Mouse (Mus musculus) monocyte, adult 2 months (primary cell): ENCODE results near the gene Psmb9.
"Not testable (repeated sequence)": the region's sequence is repeated elsewhere in the genome, so short reads cannot be mapped to it uniquely, and the experiment has no call there.

Experiments
- DNase-seq, 2 experiments: peaks; one replicate each; pipeline ENCODE4 v3.0.0; 2022; ENCODE audit warnings: low spot score in 2 of 2, low read depth in 1 of 2

Gene Psmb9

GRCm38 (mm10) chr17:34186885-34187260, 691 bp downstream of the Psmb9 start:
- no peak for DNase-seq

DNA sequence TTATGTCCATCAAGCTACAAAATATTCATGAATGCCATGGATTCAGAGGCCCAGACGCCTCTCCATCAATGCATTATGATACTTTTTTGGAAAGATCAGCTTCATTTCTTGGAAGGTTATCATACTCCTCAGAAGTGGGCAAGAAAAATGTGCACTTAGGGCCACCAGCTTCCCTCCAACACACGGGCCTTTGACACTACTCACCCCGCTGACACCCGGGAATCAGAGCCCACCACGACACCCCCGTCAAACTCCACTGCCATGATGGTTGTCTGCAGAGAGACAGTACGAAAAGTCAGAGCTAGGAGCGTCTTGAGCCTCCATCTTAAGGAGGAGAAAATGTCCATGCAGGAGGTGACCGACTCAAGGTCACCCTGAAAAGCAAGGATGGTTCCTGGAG, 2.0 kb downstream of the Psmb9 start:
- no peak for DNase-seq

- no peak for DNase-seq
Observed at GRCm38 (mm10) chr17:34183564-34184219, 3.9 kb downstream of the Psmb9 start.

DNA sequence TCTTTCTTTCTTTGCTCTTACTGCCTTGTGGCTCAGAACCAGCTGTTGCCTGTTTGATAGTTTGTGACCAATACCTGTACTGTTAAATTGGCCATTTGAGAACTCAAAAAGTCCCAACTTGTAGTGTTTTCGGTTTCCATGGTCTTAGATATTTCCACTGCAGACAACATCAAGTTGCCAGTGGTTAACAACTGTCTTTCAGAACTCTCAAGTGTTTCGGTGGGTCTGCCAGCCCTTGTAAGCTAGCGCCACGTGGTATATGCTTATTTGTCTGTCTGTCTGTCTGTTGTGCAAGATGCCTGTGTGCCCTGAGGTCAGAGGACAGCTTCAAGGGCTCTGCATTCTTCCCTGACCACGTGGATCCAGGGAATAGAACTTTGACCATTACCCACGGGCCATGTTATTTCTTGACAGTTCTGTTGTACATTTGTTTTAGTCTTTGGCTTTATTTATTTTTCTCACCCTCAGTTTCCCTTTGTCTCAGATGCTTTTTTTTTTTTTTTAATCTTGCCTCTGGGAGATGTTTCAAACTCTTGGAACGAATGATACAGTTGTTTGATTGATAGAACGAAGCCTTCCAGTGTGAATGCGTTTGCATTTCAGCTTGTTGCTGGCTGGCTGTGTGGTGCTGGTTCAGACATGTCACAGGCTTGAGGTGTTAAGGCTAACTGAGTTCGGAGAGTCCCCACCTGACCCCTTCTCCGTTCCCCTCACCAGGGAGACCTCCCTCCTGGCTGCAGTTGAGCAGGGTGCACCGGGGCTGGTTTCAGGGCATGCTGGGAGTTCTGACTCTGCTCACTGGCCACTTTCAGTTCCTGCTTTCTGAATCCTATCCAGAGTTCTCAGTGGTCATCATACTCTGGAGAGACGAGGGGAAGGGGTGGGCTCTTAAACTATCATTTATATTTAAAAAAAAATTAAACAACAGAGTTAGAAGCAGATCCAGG, 7.4 kb downstream of the Psmb9 start:
- no peak for DNase-seq

DNA sequence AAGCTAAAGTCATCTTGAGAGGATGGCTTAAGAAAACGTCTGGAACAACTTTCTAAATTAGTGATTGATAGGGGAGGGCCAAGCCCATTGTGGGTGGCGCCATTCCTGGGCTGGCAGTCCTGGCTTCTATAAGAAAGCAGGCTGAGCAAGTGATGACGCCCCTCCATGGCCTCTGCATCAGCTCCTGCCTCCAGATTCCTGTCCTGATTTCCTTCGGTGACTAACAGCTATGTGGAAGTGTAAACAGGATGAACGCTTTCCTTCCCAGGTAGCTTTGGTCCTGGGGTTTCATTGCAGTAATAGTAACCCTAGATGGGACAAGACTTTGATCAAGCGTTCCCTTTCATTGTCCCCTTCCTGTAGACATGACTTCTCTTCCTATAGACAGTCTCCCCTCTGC, 8.5 kb downstream of the Psmb9 start:
- no peak for DNase-seq

DNA sequence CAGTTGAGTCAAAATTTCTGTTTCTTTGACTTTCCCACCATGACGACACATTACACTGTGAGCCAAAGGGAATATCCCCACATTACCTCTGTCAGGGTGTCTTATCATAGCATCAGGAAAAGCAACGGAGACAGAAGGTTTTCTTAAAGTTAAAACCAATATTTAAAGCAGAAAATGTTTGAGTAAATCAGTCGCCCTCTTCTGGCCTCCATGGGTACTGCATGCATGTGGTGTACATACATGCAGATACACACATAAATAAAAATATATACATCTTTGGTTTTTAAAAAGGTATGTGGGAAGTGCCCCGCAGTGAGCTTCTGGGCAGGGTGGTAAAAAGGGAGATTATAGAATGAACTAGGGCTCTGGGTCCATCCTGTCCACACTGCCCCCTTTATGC, 10.4 kb downstream of the Psmb9 start:
- DNase-seq: no peak

DNA sequence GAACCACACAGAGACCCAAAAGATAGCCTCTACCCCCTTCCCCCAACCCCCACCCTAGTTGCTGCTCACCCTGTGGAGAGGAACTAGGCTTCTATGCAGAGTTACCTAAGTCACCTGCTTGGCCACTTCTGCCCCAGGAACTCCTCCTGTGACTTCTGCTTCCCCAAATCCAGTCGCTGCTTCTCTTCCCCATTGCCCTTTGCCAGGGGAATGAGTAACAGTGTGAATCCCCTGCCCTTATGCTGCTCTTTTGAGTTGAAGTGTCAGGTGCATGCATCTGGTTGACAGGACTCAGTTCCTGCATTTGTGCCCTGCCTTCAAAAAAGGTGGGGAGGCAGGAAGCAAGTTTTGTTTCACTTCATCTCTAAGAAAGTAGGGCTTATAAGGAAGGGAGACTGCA, 13.5 kb downstream of the Psmb9 start:
- peak in 1 of 2 experiments; percentile 44 for DNase-seq

- no peak for DNase-seq
Observed at GRCm38 (mm10) chr17:34172528-34172927, 15.0 kb downstream of the Psmb9 start.

GRCm38 (mm10) chr17:34170877-34171498, 16.6 kb downstream of the Psmb9 start:
- DNase-seq: peak in 1 of 2 experiments; percentile 69

GRCm38 (mm10) chr17:34170487-34170876, 17.1 kb downstream of the Psmb9 start:
- DNase-seq: no peak

- DNase-seq: peak in 1 of 2 experiments; percentile 35
Observed at GRCm38 (mm10) chr17:34169279-34169678, 18.3 kb downstream of the Psmb9 start.

GRCm38 (mm10) chr17:34165033-34165730, 22.4 kb downstream of the Psmb9 start:
- no peak for DNase-seq

DNA sequence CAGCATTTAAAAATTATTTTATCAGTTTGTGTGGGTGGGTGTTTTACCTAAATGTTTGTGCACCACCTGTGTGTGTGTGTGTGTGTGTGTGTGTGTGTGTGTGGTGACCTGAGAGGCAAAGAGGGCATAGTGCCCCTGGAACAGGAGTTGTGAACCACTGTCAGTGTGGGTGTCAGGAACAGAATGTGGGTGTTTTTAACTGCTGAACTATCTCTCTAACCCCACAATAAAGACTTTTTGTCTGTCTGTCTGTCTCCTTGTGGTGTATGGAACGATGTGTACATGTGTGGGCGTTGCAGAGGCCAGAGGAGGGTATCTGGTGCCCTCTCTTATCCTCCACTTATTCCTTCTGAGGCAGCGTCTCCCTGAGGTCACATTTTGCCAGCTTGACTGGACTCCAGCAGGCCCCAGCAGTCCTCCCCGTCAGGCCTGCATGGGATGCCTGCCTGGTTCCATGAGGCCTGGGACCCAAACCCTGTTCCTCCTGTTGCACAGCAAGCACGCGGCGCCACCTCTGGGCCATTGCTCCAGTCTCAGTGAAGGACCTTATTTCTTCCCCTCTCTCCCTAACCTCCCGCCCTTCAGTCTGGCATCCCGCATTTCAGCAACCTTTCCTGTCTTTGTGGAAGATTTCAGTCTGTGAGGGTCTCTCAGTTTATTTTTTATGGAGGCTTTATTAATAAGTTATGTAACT, 23.2 kb downstream of the Psmb9 start:
- DNase-seq: no peak

- DNase-seq: no peak
Observed at GRCm38 (mm10) chr17:34155534-34155933, 32.0 kb downstream of the Psmb9 start.

DNA sequence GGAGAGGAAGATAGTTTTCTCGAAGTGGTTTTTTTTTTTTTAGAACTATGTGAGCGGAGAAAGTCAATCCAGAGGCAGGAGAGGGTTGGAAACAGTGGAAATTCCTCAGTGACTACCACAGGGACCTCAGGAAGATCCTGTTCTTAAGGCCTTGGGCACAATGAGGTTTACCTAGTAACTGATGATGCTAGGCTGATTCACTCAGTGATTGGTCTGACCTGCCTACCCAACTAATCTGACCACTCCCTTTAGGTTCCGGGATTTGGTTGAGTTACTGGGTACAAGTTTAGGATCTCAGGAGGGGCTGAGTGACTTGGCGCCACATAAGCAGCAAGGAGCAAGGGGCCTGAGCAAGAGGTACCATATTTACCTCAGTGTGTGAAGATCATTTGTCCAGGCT, 34.6 kb downstream of the Psmb9 start, which contains the start of gene H2-DMb1:
Gene H2-DMb1, plus strand, starts transcription at position 150 of the 400 bp plus-strand sequence.
- peak in 1 of 2 experiments; percentile 50 for DNase-seq

DNA sequence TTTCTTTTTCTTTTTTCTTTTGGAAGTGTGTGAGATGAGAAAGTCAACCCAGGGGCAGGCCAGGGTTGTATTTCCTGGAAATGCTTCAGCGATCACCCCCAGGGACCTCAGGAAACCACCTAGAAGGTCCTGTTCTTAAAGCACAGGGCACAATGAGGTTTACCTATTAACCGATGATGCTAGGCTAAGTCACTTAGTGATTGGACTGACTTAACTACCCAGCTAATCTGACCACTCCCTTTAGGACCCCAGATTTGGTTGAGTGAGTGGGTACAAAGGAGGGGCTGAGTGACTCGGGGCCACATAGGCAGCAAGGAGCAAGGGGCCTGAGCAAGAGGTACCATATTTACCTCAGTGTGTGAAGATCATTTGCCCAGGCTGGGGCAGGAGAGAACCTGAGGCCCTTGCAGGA, 42.6 kb downstream of the Psmb9 start:
- DNase-seq: no peak

DNA sequence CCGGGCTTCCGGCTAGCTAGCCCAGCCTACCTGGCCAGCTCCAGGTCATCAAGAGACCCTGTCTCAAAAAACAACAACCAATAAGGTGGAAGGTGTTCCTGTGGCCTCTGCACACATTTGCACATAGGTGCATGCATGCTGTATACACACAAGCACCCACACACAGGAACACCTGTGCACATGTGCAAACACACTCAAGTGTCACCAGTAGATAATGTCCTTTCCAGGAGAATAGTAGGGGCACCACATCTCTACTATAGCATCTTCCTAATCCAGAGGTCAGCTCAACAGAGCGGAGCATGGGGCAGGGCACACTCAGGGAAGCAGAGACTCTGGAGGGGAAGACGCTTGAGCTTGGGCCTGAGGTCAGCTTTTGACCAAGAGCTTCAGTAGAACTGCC, 43.3 kb downstream of the Psmb9 start:
- DNase-seq: not testable (repeated sequence)

DNA sequence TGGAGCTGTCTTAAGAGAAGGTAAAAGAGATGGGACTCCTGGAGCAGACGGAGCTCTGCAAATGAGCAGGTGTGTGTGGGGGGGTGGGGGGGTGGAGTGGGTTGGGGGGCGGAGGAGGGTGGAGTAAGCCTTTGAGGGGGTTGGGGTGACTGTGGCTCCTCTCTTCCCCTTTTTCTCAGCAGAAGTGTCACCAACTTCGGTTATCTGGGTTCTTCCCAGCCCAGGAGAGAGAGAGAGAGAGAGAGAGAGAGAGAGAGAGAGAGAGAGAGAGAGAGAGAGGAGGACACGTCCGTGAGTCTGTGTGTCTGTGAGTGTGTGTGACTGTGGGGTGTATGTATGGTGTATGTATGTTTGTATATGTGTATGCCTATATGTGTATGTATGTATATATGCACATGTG, 44.1 kb downstream of the Psmb9 start:
- no peak for DNase-seq

- DNase-seq: peak; percentile 76 to 82
Observed at GRCm38 (mm10) chr17:34143033-34143432, 44.5 kb downstream of the Psmb9 start, which contains the start of gene H2-DMb2. H2-DMb2 (plus strand) TSS chr17:34143307.

DNA sequence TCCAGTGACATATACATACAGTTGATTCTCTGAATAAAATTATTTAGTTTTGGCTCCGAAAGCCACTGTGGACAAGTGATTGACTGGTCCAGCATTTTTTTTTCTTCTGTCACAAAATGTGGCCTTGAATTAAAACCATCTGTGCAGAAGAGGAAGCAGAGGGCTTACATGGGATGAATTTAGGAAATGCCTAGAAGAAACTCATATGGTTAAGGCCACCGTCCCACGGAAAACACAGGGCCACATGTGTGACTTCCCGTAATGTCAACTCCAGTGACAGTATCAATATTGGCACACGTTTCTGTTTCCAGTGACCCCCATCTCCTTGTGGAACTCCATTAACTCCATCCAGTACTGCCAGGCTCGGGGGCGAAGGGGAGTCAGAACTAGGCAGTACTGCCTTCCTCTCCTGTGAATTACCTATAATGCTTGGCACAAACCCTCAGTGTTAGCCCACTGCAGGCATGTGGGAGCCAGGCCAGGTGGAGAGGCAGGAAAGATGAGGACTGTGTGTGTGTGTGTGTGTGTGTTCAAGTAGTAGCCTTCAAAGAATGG, 45.0 kb downstream of the Psmb9 start:
- DNase-seq: no peak
